Mouse (Mus musculus): ENCODE data around the gene Myo18a.

GRCm38 (mm10) chr11:77906097-77906687 is 143.1 kb downstream of the Myo18a start:
- no peak for TF ChIP-seq CTCF (IDR thresholded peaks at IDR 0.05; ENCODE audit: insufficient read depth, low read length)
- TF ChIP-seq POLR2A (IDR thresholded peaks at IDR 0.05; ENCODE audit: borderline replicate concordance, extremely low read depth, low read depth, low read length): no peak

Measured in lung, adult 2 months (tissue).